Mouse (Mus musculus) CH12F3 (cell line): ENCODE measurements around the gene 1700017D01Rik.

Experiments
- in situ Hi-C: fragments of 300-500 bp; cut with MboI; formaldehyde crosslinking; loops from 2 replicates; pipeline ENCODE4 v1.14.3; 2020; ENCODE audit warnings: low sequenced_read_pairs

1700017D01Rik gene

DNA sequence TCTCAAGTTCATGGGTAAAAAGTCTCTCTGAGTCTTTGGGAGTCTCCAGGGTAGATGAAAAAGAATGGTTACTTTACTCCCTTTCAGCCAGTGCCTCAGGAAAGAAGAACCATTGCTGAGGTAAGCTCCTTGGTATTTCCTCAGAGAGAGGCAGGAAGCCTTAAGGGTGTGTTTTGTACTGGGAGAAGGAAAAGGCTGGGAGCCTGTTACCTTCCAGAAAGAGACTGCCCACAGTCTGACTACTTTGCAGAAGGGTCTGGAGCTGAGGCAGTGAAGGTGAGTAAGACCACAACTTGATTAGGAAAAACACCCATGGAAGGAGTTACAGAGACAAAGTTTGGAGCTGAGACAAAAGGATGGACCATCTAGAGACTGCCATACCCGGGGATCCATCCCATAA, 82.2 kb downstream of the 1700017D01Rik start:
- in situ Hi-C loops = no loop called here

GRCm38 (mm10) chr19:11048009-11048408, 82.7 kb downstream of the 1700017D01Rik start:
- in situ Hi-C loops = no loop called here
